8 mouse cellular contexts compared by ENCODE assay signal in the genomic region with DNA sequence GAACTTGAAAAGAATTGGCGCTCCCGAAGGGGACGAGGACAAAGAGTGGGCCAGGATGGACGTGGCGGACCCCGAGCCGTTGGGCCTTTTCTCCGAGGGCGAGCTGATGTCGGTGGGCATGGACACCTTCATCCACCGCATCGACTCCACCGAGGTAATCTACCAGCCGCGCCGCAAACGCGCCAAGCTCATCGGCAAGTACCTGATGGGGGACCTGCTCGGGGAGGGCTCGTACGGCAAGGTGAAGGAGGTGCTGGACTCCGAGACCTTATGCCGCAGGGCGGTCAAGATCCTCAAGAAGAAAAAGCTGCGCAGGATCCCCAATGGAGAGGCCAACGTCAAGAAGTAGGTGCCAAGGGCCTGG. TPM values are rescaled to one million over a fixed set of nuclear protein-coding genes. Genes with fewer than 3 reads are reported as not detected.
DNase-seq lines count a peak whose midpoint lies in the region; ATAC-seq and TF ChIP-seq lines count a peak whose summit lies in the region.

No protein-coding gene starts in this region.

- no peak for DNase-seq in heart, adult 8-10 months (ENCODE audit: low spot score)
- DNase-seq in MN1 (ENCODE audit: low spot score) (peak; percentile 65), liver (peak; percentile 58)
- no peak for DNase-seq in layer of hippocampus, adult 18-20 months (ENCODE audit: low spot score in 2 of 2)
- DNase-seq in layer of hippocampus, adult 11-12 months (ENCODE audit: low spot score), result no peak

- peak overlapping the region; percentile 53 for H3K27ac ChIP-seq in heart, embryonic 12.5 days (ENCODE audit: poor library complexity, severe bottlenecking)
- no peak overlapping the region for H3K27ac ChIP-seq in forebrain, embryonic 16.5 days (ENCODE audit: low read length)
- H3K27ac ChIP-seq in olfactory bulb, adult 2 months (ENCODE audit: insufficient read depth, low read depth, low read length), result no peak overlapping the region

- no peak for TF ChIP-seq POLR2A in olfactory bulb, adult 2 months (IDR thresholded peaks at IDR 0.05; ENCODE audit: insufficient read depth, low read depth, low read length)

- H3K27me3 ChIP-seq in heart, embryonic 12.5 days (replicated peaks), result no peaks in the 10 kb centered on the region
- no peaks in the 10 kb centered on the region for H3K27me3 ChIP-seq in forebrain, embryonic 16.5 days (replicated peaks; ENCODE audit: control insufficient read depth, insufficient read depth, low read length)

- WGBS in heart, embryonic 12.5 days, result 0% methylated on average over 27 of the region's 27 CpGs
- WGBS in forebrain, embryonic 16.5 days, result 0% methylated on average over 27 of the region's 27 CpGs
- WGBS in olfactory bulb, adult 2 months, result under 1% methylated on average over 27 of the region's 27 CpGs

- peaks cover 37% of the 10 kb centered on the region for H3K36me3 ChIP-seq in heart, embryonic 12.5 days
- no peaks in the 10 kb centered on the region for H3K36me3 ChIP-seq in forebrain, embryonic 16.5 days (ENCODE audit: control insufficient read depth, insufficient read depth)

- TF ChIP-seq CTCF in olfactory bulb, adult 2 months (IDR thresholded peaks at IDR 0.05; ENCODE audit: insufficient read depth, low read depth, low read length), result no peak

- H3K4me1 ChIP-seq in heart, embryonic 12.5 days (replicated peaks), result peaks cover 42% of the 10 kb centered on the region
- peaks cover 40% of the 10 kb centered on the region for H3K4me1 ChIP-seq in forebrain, embryonic 16.5 days (replicated peaks; ENCODE audit: control insufficient read depth, insufficient read depth, low read length)
- H3K4me1 ChIP-seq in olfactory bulb, adult 2 months (ENCODE audit: control insufficient read depth, insufficient read depth, low read length), result peaks cover 33% of the 10 kb centered on the region

- peak overlapping the region; percentile 97 for H3K4me2 ChIP-seq in heart, embryonic 12.5 days
- peak overlapping the region; percentile 99 for H3K4me2 ChIP-seq in forebrain, embryonic 16.5 days (ENCODE audit: low read length)

- ATAC-seq in heart, embryonic 12.5 days (ENCODE audit: insufficient number of reproducible peaks, low FRiP score), result no peak
- no peak for ATAC-seq in forebrain, embryonic 16.5 days

- peak overlapping the region; percentile 71 for H3K4me3 ChIP-seq in heart, embryonic 12.5 days
- peak overlapping the region; percentile 92 for H3K4me3 ChIP-seq in forebrain, embryonic 16.5 days (replicated peaks; ENCODE audit: low read length)
- H3K4me3 ChIP-seq in olfactory bulb, adult 2 months (ENCODE audit: insufficient read depth, low read depth, low read length), result peak overlapping the region; percentile 74

- H3K9ac ChIP-seq in heart, embryonic 12.5 days, result peak overlapping the region; percentile 81
- peak overlapping the region; percentile 84 for H3K9ac ChIP-seq in forebrain, embryonic 16.5 days (replicated peaks; ENCODE audit: low read depth, low read length)

- no peaks in the 10 kb centered on the region for H3K9me3 ChIP-seq in heart, embryonic 12.5 days (replicated peaks)
- no peaks in the 10 kb centered on the region for H3K9me3 ChIP-seq in forebrain, embryonic 16.5 days (ENCODE audit: control insufficient read depth, low read length)

RNA-seq across cellular contexts. Expression of gene Stk11, which starts 0.9 kb away (rescaled TPM):
- polyA plus RNA-seq in heart, embryonic 12.5 days (2016; fragmentation: Nextera tagmentation; extraction: Ambion mirVana), result 10.8 and 13.8 TPM in 2 replicates
- total RNA-seq in heart, adult 8-10 months (2022), result 100 to 1,000 TPM; 148 to 176 (median 153) TPM
- polyA plus RNA-seq in forebrain, embryonic 16.5 days (2015; fragmentation: Nextera tagmentation; extraction: Ambion mirVana), result 18.0 and 19.7 TPM in 2 replicates
- polyA plus RNA-seq in olfactory bulb, adult 2 months (2012; ENCODE audit: insufficient read depth, insufficient read length, low replicate concordance, missing spikeins), result not detected in 2 replicates
- 100 to 1,000 TPM; 101 to 102 TPM for total RNA-seq in layer of hippocampus, adult 18-20 months (2021)

RNA-seq across cellular contexts. Expression of gene Sbno2, which starts 11.2 kb away (rescaled TPM):
- polyA plus RNA-seq in heart, embryonic 12.5 days (2016; fragmentation: Nextera tagmentation; extraction: Ambion mirVana), result 13.0 and 14.6 TPM in 2 replicates
- total RNA-seq in heart, adult 8-10 months (2022), result 10 to 100 TPM in 3 of 4 experiments, 1 to 10 TPM in 1; 9.5 to 12.0 (median 11.1) TPM
- polyA plus RNA-seq in forebrain, embryonic 16.5 days (2015; fragmentation: Nextera tagmentation; extraction: Ambion mirVana), result 13.1 and 14.9 TPM in 2 replicates
- polyA plus RNA-seq in olfactory bulb, adult 2 months (2012; ENCODE audit: insufficient read depth, insufficient read length, low replicate concordance, missing spikeins), result not detected in 2 replicates
- total RNA-seq in layer of hippocampus, adult 18-20 months (2021), result 10 to 100 TPM; 16.3 to 16.9 TPM

RNA-seq across cellular contexts. Expression of gene Atp5d, which starts 21.9 kb away (rescaled TPM):
- polyA plus RNA-seq in heart, embryonic 12.5 days (2016; fragmentation: Nextera tagmentation; extraction: Ambion mirVana), result 827 and 861 TPM in 2 replicates
- 1,000 to 10,000 TPM; 1,050 to 1,135 (median 1,101) TPM for total RNA-seq in heart, adult 8-10 months (2022)
- polyA plus RNA-seq in forebrain, embryonic 16.5 days (2015; fragmentation: Nextera tagmentation; extraction: Ambion mirVana), result 404 and 433 TPM in 2 replicates
- not detected in 2 replicates for polyA plus RNA-seq in olfactory bulb, adult 2 months (2012; ENCODE audit: insufficient read depth, insufficient read length, low replicate concordance, missing spikeins)
- total RNA-seq in layer of hippocampus, adult 18-20 months (2021), result 100 to 1,000 TPM; 354 to 359 TPM

RNA-seq across cellular contexts. Expression of gene Cbarp, which starts 24.1 kb away (rescaled TPM):
- 1.7 and 3.6 TPM in 2 replicates for polyA plus RNA-seq in heart, embryonic 12.5 days (2016; fragmentation: Nextera tagmentation; extraction: Ambion mirVana)
- 1 to 10 TPM; 3.8 to 6.1 (median 4.6) TPM for total RNA-seq in heart, adult 8-10 months (2022)
- polyA plus RNA-seq in forebrain, embryonic 16.5 days (2015; fragmentation: Nextera tagmentation; extraction: Ambion mirVana), result 33.0 and 44.5 TPM in 2 replicates
- not detected in 2 replicates for polyA plus RNA-seq in olfactory bulb, adult 2 months (2012; ENCODE audit: insufficient read depth, insufficient read length, low replicate concordance, missing spikeins)
- total RNA-seq in layer of hippocampus, adult 18-20 months (2021), result 100 to 1,000 TPM; 362 to 363 TPM

RNA-seq across cellular contexts. Expression of gene Midn, which starts 31.5 kb away (rescaled TPM):
- polyA plus RNA-seq in heart, embryonic 12.5 days (2016; fragmentation: Nextera tagmentation; extraction: Ambion mirVana), result 25.9 and 28.9 TPM in 2 replicates
- 100 to 1,000 TPM in 1 of 4 experiments, 10 to 100 TPM in 3; 83.9 to 111 (median 91.0) TPM for total RNA-seq in heart, adult 8-10 months (2022)
- polyA plus RNA-seq in forebrain, embryonic 16.5 days (2015; fragmentation: Nextera tagmentation; extraction: Ambion mirVana), result 26.5 and 30.9 TPM in 2 replicates
- polyA plus RNA-seq in olfactory bulb, adult 2 months (2012; ENCODE audit: insufficient read depth, insufficient read length, low replicate concordance, missing spikeins), result 128 TPM in 1 of 2 replicates, not detected in the other
- 10 to 100 TPM; 59.4 to 68.4 TPM for total RNA-seq in layer of hippocampus, adult 18-20 months (2021)

Comparison
In these comparisons a context has a peak if more than half of its experiments do, and no peak if none do; other contexts are left out.
1. DNase-seq: peak in MN1 (single experiment) and liver (single experiment); none in heart, adult 8-10 months (single experiment), layer of hippocampus, adult 18-20 months (0 of 2) and layer of hippocampus, adult 11-12 months (single experiment).
2. RNA of gene Stk11, which starts 0.9 kb away (polyA plus RNA-seq): not detected in olfactory bulb, adult 2 months; 18.0 to 19.7 TPM in forebrain, embryonic 16.5 days and 10.8 to 13.8 TPM in heart, embryonic 12.5 days; every median in the first group is over 10 times any median in the second.
3. Peak in every context shown above with its lines, with median percentiles within 50 percentile points of each other: H3K4me3 ChIP-seq.